Mouse (Mus musculus): ENCODE measurements around the gene Napepld. TPM values are rescaled to one million over a fixed set of nuclear protein-coding genes. Genes with fewer than 3 reads are reported as not detected.

Gene Napepld
- polyA plus RNA-seq, 1 experiment from 2014 or later = 4.2 TPM

GRCm38 (mm10) chr5:21667191-21668137 is 33.7 kb downstream of the Napepld start:
- ATAC-seq (replicated peaks; ENCODE audit: low FRiP score, low TSS enrichment, low read depth) (peak; percentile 50; the same call in 1 of the 2 replicates), DNase-seq (ENCODE audit: low spot score) (peak; percentile 58)
- WGBS = 27% methylated on average over 8 of the region's 8 CpGs
- peak overlapping the region; percentile 18; the same call in 1 of the 2 replicates for H3K27ac ChIP-seq (ENCODE audit: low read depth)
- H3K9ac ChIP-seq (ENCODE audit: low read length) = no peak overlapping the region
- H3K36me3 ChIP-seq (ENCODE audit: control insufficient read depth, insufficient read depth, low read length) = peaks cover 8% of the 10 kb centered on the region; the same call in 1 of the 2 replicates
- H3K27me3 ChIP-seq (replicated peaks; ENCODE audit: control insufficient read depth, insufficient read depth, low read length) = no peaks in the 10 kb centered on the region
- H3K9me3 ChIP-seq (ENCODE audit: control insufficient read depth, low read length) = no peaks in the 10 kb centered on the region
- no peak overlapping the region for H3K4me3 ChIP-seq (ENCODE audit: low read depth, low read length)
- H3K4me2 ChIP-seq (ENCODE audit: low read length) = no peak overlapping the region
- peaks cover 8% of the 10 kb centered on the region for H3K4me1 ChIP-seq (replicated peaks; ENCODE audit: control insufficient read depth, insufficient read depth, low read length)

- no peaks in the 10 kb centered on the region for H3K27me3 ChIP-seq (replicated peaks; ENCODE audit: control insufficient read depth, insufficient read depth, low read length)
- H3K9me3 ChIP-seq (ENCODE audit: control insufficient read depth, low read length) = no peaks in the 10 kb centered on the region
- no peak overlapping the region for H3K4me2 ChIP-seq (ENCODE audit: low read length)
- H3K4me3 ChIP-seq (ENCODE audit: low read depth, low read length) = no peak overlapping the region
- no peak for ATAC-seq (replicated peaks; ENCODE audit: low FRiP score, low TSS enrichment, low read depth)
- no peak overlapping the region for H3K27ac ChIP-seq (ENCODE audit: low read depth)
- H3K9ac ChIP-seq (ENCODE audit: low read length) = no peak overlapping the region
- DNase-seq (ENCODE audit: low spot score) = no peak
- peaks cover 29% of the 10 kb centered on the region for H3K36me3 ChIP-seq (ENCODE audit: control insufficient read depth, insufficient read depth, low read length)
- 93% methylated on average over 11 of the region's 11 CpGs for WGBS
- H3K4me1 ChIP-seq (replicated peaks; ENCODE audit: control insufficient read depth, insufficient read depth, low read length) = peaks cover 18% of the 10 kb centered on the region
These were observed 38.1 kb downstream of the Napepld start for GRCm38 (mm10) chr5:21663081-21663480.

- no peak overlapping the region for H3K4me2 ChIP-seq (ENCODE audit: low read length)
- ATAC-seq (replicated peaks; ENCODE audit: low FRiP score, low TSS enrichment, low read depth) (no peak), DNase-seq (ENCODE audit: low spot score) (no peak)
- peaks cover 10% of the 10 kb centered on the region for H3K4me1 ChIP-seq (replicated peaks; ENCODE audit: control insufficient read depth, insufficient read depth, low read length)
- 70% methylated on average over 6 of the region's 6 CpGs for WGBS
- H3K9ac ChIP-seq (ENCODE audit: low read length) = no peak overlapping the region
- 0 out of 2 replicates have a peak overlapping the region, but pooled peaks have one; percentile 14 for H3K27ac ChIP-seq (ENCODE audit: low read depth)
- H3K4me3 ChIP-seq (ENCODE audit: low read depth, low read length) = no peak overlapping the region
- H3K27me3 ChIP-seq (replicated peaks; ENCODE audit: control insufficient read depth, insufficient read depth, low read length) = no peaks in the 10 kb centered on the region
- H3K36me3 ChIP-seq (ENCODE audit: control insufficient read depth, insufficient read depth, low read length) = peaks cover 37% of the 10 kb centered on the region
- no peaks in the 10 kb centered on the region for H3K9me3 ChIP-seq (ENCODE audit: control insufficient read depth, low read length)
These were observed 40.3 kb downstream of the Napepld start for GRCm38 (mm10) chr5:21660850-21661249.

- Histone ChIP-seq H3K4me2 (ENCODE audit: low read length) (no peak overlapping the region), H3K36me3 (ENCODE audit: control insufficient read depth, insufficient read depth, low read length) (peaks cover 44% of the 10 kb centered on the region), H3K9me3 (ENCODE audit: control insufficient read depth, low read length) (no peaks in the 10 kb centered on the region), H3K4me1 (replicated peaks; ENCODE audit: control insufficient read depth, insufficient read depth, low read length) (peaks cover 10% of the 10 kb centered on the region), H3K4me3 (ENCODE audit: low read depth, low read length) (no peak overlapping the region), H3K9ac (ENCODE audit: low read length) (no peak overlapping the region), H3K27ac (ENCODE audit: low read depth) (peak overlapping the region; percentile 54; the same call in 1 of the 2 replicates), H3K27me3 (replicated peaks; ENCODE audit: control insufficient read depth, insufficient read depth, low read length) (no peaks in the 10 kb centered on the region)
- ATAC-seq (replicated peaks; ENCODE audit: low FRiP score, low TSS enrichment, low read depth) (peak; percentile 81), DNase-seq (ENCODE audit: low spot score) (peak; percentile 88)
- WGBS = 34% methylated on average over 11 of the region's 11 CpGs
These were observed 42.4 kb downstream of the Napepld start for GRCm38 (mm10) chr5:21658623-21659395.

GRCm38 (mm10) chr5:21658038-21658437 is 43.2 kb downstream of the Napepld start:
- WGBS = 87% methylated on average over 6 of the region's 6 CpGs
- no peak overlapping the region for H3K27ac ChIP-seq (ENCODE audit: low read depth)
- no peak overlapping the region for H3K9ac ChIP-seq (ENCODE audit: low read length)
- DNase-seq (ENCODE audit: low spot score) (no peak), ATAC-seq (replicated peaks; ENCODE audit: low FRiP score, low TSS enrichment, low read depth) (no peak)
- H3K9me3 ChIP-seq (ENCODE audit: control insufficient read depth, low read length) = no peaks in the 10 kb centered on the region
- no peak overlapping the region for H3K4me3 ChIP-seq (ENCODE audit: low read depth, low read length)
- no peaks in the 10 kb centered on the region for H3K27me3 ChIP-seq (replicated peaks; ENCODE audit: control insufficient read depth, insufficient read depth, low read length)
- no peak overlapping the region for H3K4me2 ChIP-seq (ENCODE audit: low read length)
- peaks cover 48% of the 10 kb centered on the region for H3K36me3 ChIP-seq (ENCODE audit: control insufficient read depth, insufficient read depth, low read length)
- peaks cover 10% of the 10 kb centered on the region for H3K4me1 ChIP-seq (replicated peaks; ENCODE audit: control insufficient read depth, insufficient read depth, low read length)

GRCm38 (mm10) chr5:21656912-21657311 is 44.3 kb downstream of the Napepld start:
- WGBS = 83% methylated on average over 9 of the region's 9 CpGs
- H3K9me3 ChIP-seq (ENCODE audit: control insufficient read depth, low read length) = no peaks in the 10 kb centered on the region
- peaks cover 52% of the 10 kb centered on the region for H3K36me3 ChIP-seq (ENCODE audit: control insufficient read depth, insufficient read depth, low read length)
- H3K4me2 ChIP-seq (ENCODE audit: low read length) = no peak overlapping the region
- no peaks in the 10 kb centered on the region for H3K27me3 ChIP-seq (replicated peaks; ENCODE audit: control insufficient read depth, insufficient read depth, low read length)
- no peak overlapping the region for H3K9ac ChIP-seq (ENCODE audit: low read length)
- H3K27ac ChIP-seq (ENCODE audit: low read depth) = no peak overlapping the region
- DNase-seq (ENCODE audit: low spot score) (no peak), ATAC-seq (replicated peaks; ENCODE audit: low FRiP score, low TSS enrichment, low read depth) (no peak)
- H3K4me3 ChIP-seq (ENCODE audit: low read depth, low read length) = no peak overlapping the region
- peaks cover 10% of the 10 kb centered on the region for H3K4me1 ChIP-seq (replicated peaks; ENCODE audit: control insufficient read depth, insufficient read depth, low read length)

GRCm38 (mm10) chr5:21651885-21652612 is 49.1 kb downstream of the Napepld start:
- Histone ChIP-seq H3K9ac (ENCODE audit: low read length) (no peak overlapping the region), H3K36me3 (ENCODE audit: control insufficient read depth, insufficient read depth, low read length) (peaks cover 68% of the 10 kb centered on the region), H3K27me3 (replicated peaks; ENCODE audit: control insufficient read depth, insufficient read depth, low read length) (no peaks in the 10 kb centered on the region), H3K9me3 (ENCODE audit: control insufficient read depth, low read length) (no peaks in the 10 kb centered on the region), H3K4me2 (ENCODE audit: low read length) (no peak overlapping the region), H3K4me1 (replicated peaks; ENCODE audit: control insufficient read depth, insufficient read depth, low read length) (no peaks in the 10 kb centered on the region), H3K27ac (ENCODE audit: low read depth) (no peak overlapping the region), H3K4me3 (ENCODE audit: low read depth, low read length) (no peak overlapping the region)
- WGBS = 78% methylated on average over 7 of the region's 7 CpGs
- DNase-seq (ENCODE audit: low spot score) (no peak), ATAC-seq (replicated peaks; ENCODE audit: low FRiP score, low TSS enrichment, low read depth) (no peak)

GRCm38 (mm10) chr5:21650736-21651135 is 50.5 kb downstream of the Napepld start:
- no peak for DNase-seq (ENCODE audit: low spot score)
- Histone ChIP-seq H3K9me3 (ENCODE audit: control insufficient read depth, low read length) (no peaks in the 10 kb centered on the region), H3K4me1 (replicated peaks; ENCODE audit: control insufficient read depth, insufficient read depth, low read length) (peaks cover 6% of the 10 kb centered on the region; the same call in 1 of the 2 replicates), H3K4me3 (ENCODE audit: low read depth, low read length) (no peak overlapping the region), H3K36me3 (ENCODE audit: control insufficient read depth, insufficient read depth, low read length) (peaks cover 63% of the 10 kb centered on the region), H3K9ac (ENCODE audit: low read length) (no peak overlapping the region), H3K27me3 (replicated peaks; ENCODE audit: control insufficient read depth, insufficient read depth, low read length) (no peaks in the 10 kb centered on the region), H3K4me2 (ENCODE audit: low read length) (no peak overlapping the region), H3K27ac (ENCODE audit: low read depth) (no peak overlapping the region)
- WGBS = 80% methylated on average over 2 of the region's 2 CpGs
- ATAC-seq (replicated peaks; ENCODE audit: low FRiP score, low TSS enrichment, low read depth) = no peak

Measured in intestine, embryonic 14.5 days (tissue).